Mouse (Mus musculus) heart, postnatal 36 days (tissue): ENCODE data around the gene Gtse1. TPM values are rescaled to one million over a fixed set of nuclear protein-coding genes. Genes with fewer than 3 reads are reported as not detected.
"Not testable (repeated sequence)": the region's sequence is repeated elsewhere in the genome, so short reads cannot be mapped to it uniquely, and the experiment has no call there.

ENCODE experiments used
- DNase-seq, 2 experiments: peaks; one replicate each; pipeline ENCODE4 v3.0.0; 2021 to 2022
- intact Hi-C: fragments of 180-260 bp; cut with DNase I; formaldehyde crosslinking; loops from one replicate; pipeline ENCODE4 v1.15.1; 2025
- total RNA-seq, 2 experiments: library from RNA; stranded (reverse); gene quantifications; 2 replicates each; pipeline ENCODE4 v1.2.3; 2021

The Gtse1 gene
- total RNA-seq, 2 experiments from 2014 or later, result 0.17 to 0.46 TPM

- intact Hi-C loops, result loop anchor here (2.0 kb wide), 1 partner anchor 48 kb away; the partner anchor contains the start of gene Cdpf1
- no peak for DNase-seq
Observed at GRCm38 (mm10) chr15:85858980-85859489, 510 bp upstream of the Gtse1 start.

- not testable (repeated sequence) for DNase-seq
- intact Hi-C loops, result loop anchor here (5.0 kb wide), 1 partner anchor 269 kb away; no protein-coding TSS in a partner anchor
Observed at GRCm38 (mm10) chr15:85865913-85866312, 6.4 kb downstream of the Gtse1 start.

- intact Hi-C loops, result loop anchor here (1.0 to 5.0 kb wide), 2 partner anchors 151 to 270 kb away; no protein-coding TSS in a partner anchor
- DNase-seq, result peak; percentile 68
Observed at GRCm38 (mm10) chr15:85867696-85868095, 8.2 kb downstream of the Gtse1 start.

- no peak for DNase-seq
- intact Hi-C loops, result no loop called here
Observed at GRCm38 (mm10) chr15:85877336-85877735, 17.8 kb downstream of the Gtse1 start.

GRCm38 (mm10) chr15:85878848-85879497 lies 19.4 kb downstream of the Gtse1 start, which contains the start of gene Trmu:
Gene Trmu, plus strand, starts transcription at chr15:85879312.
- DNase-seq, result peak; percentile 84 to 90
- intact Hi-C loops, result no loop called here

- no peak for DNase-seq
- intact Hi-C loops, result no loop called here
Observed at GRCm38 (mm10) chr15:85879498-85879895, 20.0 kb downstream of the Gtse1 start.

- no peak for DNase-seq
- intact Hi-C loops, result no loop called here
Observed at GRCm38 (mm10) chr15:85885606-85886005, 26.1 kb downstream of the Gtse1 start.

GRCm38 (mm10) chr15:85889235-85889634 lies 29.7 kb downstream of the Gtse1 start:
- intact Hi-C loops, result no loop called here
- DNase-seq, result no peak

- no peak for DNase-seq
- intact Hi-C loops, result loop anchor here (10.0 kb wide), 1 partner anchor 343 kb away; no protein-coding TSS in a partner anchor
Observed at GRCm38 (mm10) chr15:85891971-85892370, 32.4 kb downstream of the Gtse1 start.

- no peak for DNase-seq
- intact Hi-C loops, result loop anchor here (10.0 kb wide), 1 partner anchor 342 kb away; no protein-coding TSS in a partner anchor
Observed at GRCm38 (mm10) chr15:85892498-85893118, 33.1 kb downstream of the Gtse1 start.

- no peak for DNase-seq
- intact Hi-C loops, result loop anchor here (10.0 kb wide), 1 partner anchor 341 kb away; no protein-coding TSS in a partner anchor
Observed at GRCm38 (mm10) chr15:85893871-85894270, 34.3 kb downstream of the Gtse1 start.

- peak; percentile 69 to 88 for DNase-seq
- intact Hi-C loops, result loop anchor here (1.0 to 10.0 kb wide), 3 partner anchors 143 to 339 kb away; no protein-coding TSS in a partner anchor
Observed at GRCm38 (mm10) chr15:85896284-85896683, 36.7 kb downstream of the Gtse1 start.

- intact Hi-C loops, result loop anchor here (2.0 to 10.0 kb wide), 2 partner anchors 238 to 338 kb away; no protein-coding TSS in a partner anchor
- no peak for DNase-seq
Observed at GRCm38 (mm10) chr15:85897113-85897512, 37.6 kb downstream of the Gtse1 start.

- DNase-seq, result no peak
- intact Hi-C loops, result loop anchor here (10.0 kb wide), 1 partner anchor 335 kb away; no protein-coding TSS in a partner anchor
Observed at GRCm38 (mm10) chr15:85899396-85899795, 39.9 kb downstream of the Gtse1 start.

- intact Hi-C loops, result no loop called here
- no peak for DNase-seq
Observed at GRCm38 (mm10) chr15:85900318-85900717, 40.8 kb downstream of the Gtse1 start.

GRCm38 (mm10) chr15:85900801-85901200 lies 41.3 kb downstream of the Gtse1 start:
- intact Hi-C loops, result no loop called here
- DNase-seq, result no peak

GRCm38 (mm10) chr15:85902505-85902904 lies 43.0 kb downstream of the Gtse1 start:
- intact Hi-C loops, result no loop called here
- DNase-seq, result no peak

GRCm38 (mm10) chr15:85903826-85904225 lies 44.3 kb downstream of the Gtse1 start:
- DNase-seq, result no peak
- intact Hi-C loops, result no loop called here

GRCm38 (mm10) chr15:85908660-85909491 lies 49.3 kb downstream of the Gtse1 start:
- intact Hi-C loops, result no loop called here

GRCm38 (mm10) chr15:85909492-85909829 lies 49.9 kb downstream of the Gtse1 start:
- no peak for DNase-seq
- intact Hi-C loops, result no loop called here

More at GRCm38 (mm10) chr15:85908660-85909491, 49.3 kb downstream of the Gtse1 start:
- no peak for DNase-seq
